Mouse (Mus musculus) cortical plate, adult 2 months (tissue): ENCODE measurements at regions not wholly inside any gene's neighbourhood (a gene's known extent, or its start where the extent isn't known, plus 50 kb on each side); places are given as distances from the start of the nearest gene placed in this dataset.

Experiments
- CTCF ChIP-seq: fragments of 200-500 bp; IDR thresholded peaks from 2 replicates; pipeline ENCODE4 v1.5.1; 2011; ENCODE audit warnings: mild to moderate bottlenecking, control low read depth, low read length; ENCODE audit not compliant: insufficient read depth; ENCODE audit errors: extremely low read depth
- POLR2A ChIP-seq: fragments of 200-500 bp; IDR thresholded peaks from 2 replicates; pipeline ENCODE4 v1.6.1; 2011; ENCODE audit warnings: mild to moderate bottlenecking, low read length, control low read depth; ENCODE audit not compliant: insufficient read depth; ENCODE audit errors: extremely low read depth

GRCm38 (mm10) chr7:36877686-36878085, 179.8 kb downstream of the Tshz3 start:
- TF ChIP-seq POLR2A = no peak
- no peak for TF ChIP-seq CTCF
